Mouse (Mus musculus) ES-E14 (cell line): Measurements from ENCODE around the gene 2610028H24Rik.

ENCODE experiments used
- CHD2 ChIP-seq: IDR thresholded peaks from 2 replicates; pipeline ENCODE4 v1.6.1; 2014; ENCODE audit warnings: mild to moderate bottlenecking, low read depth, low read length, inconsistent platforms
- HCFC1 ChIP-seq: IDR thresholded peaks from 2 replicates; pipeline ENCODE4 v1.6.1; 2012; ENCODE audit warnings: low read length, inconsistent platforms, borderline replicate concordance; ENCODE audit not compliant: insufficient read depth
- MAFK ChIP-seq: IDR thresholded peaks from 2 replicates; pipeline ENCODE4 v1.6.1; 2014; ENCODE audit warnings: mild to moderate bottlenecking, low read depth, low read length, inconsistent platforms; ENCODE audit not compliant: insufficient read depth

DNA sequence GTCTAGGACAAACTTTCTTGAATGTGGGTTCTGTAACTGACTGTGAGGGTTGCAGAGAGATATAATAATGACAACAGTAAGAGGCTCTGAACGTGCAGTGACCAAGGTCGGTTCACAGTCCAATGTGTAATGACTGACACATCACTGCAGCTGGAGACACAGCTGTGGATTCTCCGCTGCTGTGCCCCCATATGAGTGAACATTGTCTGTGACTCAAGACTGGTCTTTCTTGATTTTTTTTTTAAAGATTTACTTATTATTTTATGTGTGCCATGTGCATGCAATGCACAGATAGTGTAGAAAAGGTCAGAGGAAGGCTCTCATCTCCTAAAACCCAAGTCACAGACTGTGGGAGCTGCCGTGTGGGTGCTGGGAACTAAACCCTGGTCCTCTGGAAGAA is 48.6 kb downstream of the 2610028H24Rik start:
- no peak for TF ChIP-seq CHD2
- no peak for TF ChIP-seq MAFK
- TF ChIP-seq HCFC1: no peak
